Mouse (Mus musculus) forebrain, embryonic 16.5 days (tissue): Measurements from ENCODE around the gene Gpr142. TPM values are rescaled to one million over a fixed set of nuclear protein-coding genes. Genes with fewer than 3 reads are reported as not detected.

Experiments used
- ATAC-seq: fragments of 200-750 bp; cut with Nextera tagmentation; 2 replicates; pipeline ENCODE4 v1.8.0; 2017; ENCODE audit warnings: mild to moderate bottlenecking, moderate library complexity
- H3K27ac ChIP-seq: fragments of 300-500 bp; sonication (generic); 2 replicates; pipeline ENCODE4 v1.5.1; 2014; ENCODE audit warnings: low read length, control low read depth
- H3K27me3 ChIP-seq: fragments of 300-500 bp; sonication (generic); replicated peaks from 2 replicates; pipeline ENCODE4 v1.6.1; 2014; ENCODE audit warnings: low read length; ENCODE audit not compliant: control insufficient read depth, insufficient read depth
- H3K36me3 ChIP-seq: fragments of 300-500 bp; sonication (generic); 2 replicates; pipeline ENCODE4 v1.6.1; 2014; ENCODE audit not compliant: control insufficient read depth, insufficient read depth
- H3K4me1 ChIP-seq: fragments of 300-500 bp; sonication (generic); replicated peaks from 2 replicates; pipeline ENCODE4 v1.6.1; 2014; ENCODE audit warnings: low read length; ENCODE audit not compliant: control insufficient read depth, insufficient read depth
- H3K4me2 ChIP-seq: fragments of 300-500 bp; sonication (generic); 2 replicates; pipeline ENCODE4 v1.6.1; 2014; ENCODE audit warnings: mild to moderate bottlenecking, low read length, control low read depth
- H3K4me3 ChIP-seq: fragments of 300-500 bp; sonication (generic); replicated peaks from 2 replicates; pipeline ENCODE4 v1.5.1; 2014; ENCODE audit warnings: mild to moderate bottlenecking, low read length, control low read depth
- H3K9ac ChIP-seq: fragments of 300-500 bp; sonication (generic); replicated peaks from 2 replicates; pipeline ENCODE4 v1.6.1; 2014; ENCODE audit warnings: low read depth, low read length, control low read depth
- H3K9me3 ChIP-seq: fragments of 300-500 bp; sonication (generic); 2 replicates; pipeline ENCODE4 v1.6.1; 2016; ENCODE audit warnings: low read length; ENCODE audit not compliant: control insufficient read depth
- WGBS: fragments of 180-500 bp; shearing (Covaris S2); extraction: QIAGEN DNeasy Blood & Tissue Kit; methylation state at CpG from one replicate; pipeline ENCODE4 v1.1.7; 2014; 5-methylcytosine and 5-hydroxymethylcytosine counted together
- polyA plus RNA-seq: library from polyadenylated mRNA; unstranded; fragments of >200 nt; fragmentation: Nextera tagmentation; extraction: Ambion mirVana; gene quantifications from 2 replicates; pipeline ENCODE4 v1.2.1, GENCODE M21; 2015

Gene Gpr142
- polyA plus RNA-seq, 1 experiment from 2014 or later, result not detected

GRCm38 (mm10) chr11:114809371-114809770 lies 10.6 kb downstream of the Gpr142 start:
- no peak for ATAC-seq
- no peak overlapping the region for H3K27ac ChIP-seq
- H3K4me1 ChIP-seq, result peaks cover 9% of the 10 kb centered on the region
- 80% methylated on average over 1 of the region's 1 CpGs for WGBS
- H3K9ac ChIP-seq, result no peak overlapping the region
- H3K4me3 ChIP-seq, result no peak overlapping the region
- no peaks in the 10 kb centered on the region for H3K36me3 ChIP-seq
- H3K4me2 ChIP-seq, result no peak overlapping the region
- no peaks in the 10 kb centered on the region for H3K27me3 ChIP-seq
- H3K9me3 ChIP-seq, result no peaks in the 10 kb centered on the region

GRCm38 (mm10) chr11:114810344-114810743 lies 11.6 kb downstream of the Gpr142 start:
- WGBS, result 25% methylated on average over 4 of the region's 4 CpGs
- Histone ChIP-seq H3K4me1 (peaks cover 9% of the 10 kb centered on the region), H3K27ac (no peak overlapping the region), H3K36me3 (no peaks in the 10 kb centered on the region), H3K9ac (no peak overlapping the region), H3K4me3 (no peak overlapping the region), H3K27me3 (no peaks in the 10 kb centered on the region), H3K4me2 (no peak overlapping the region), H3K9me3 (no peaks in the 10 kb centered on the region)
- no peak for ATAC-seq

GRCm38 (mm10) chr11:114812731-114813240 lies 14.1 kb downstream of the Gpr142 start:
- Histone ChIP-seq H3K4me2 (no peak overlapping the region), H3K4me1 (peaks cover under 1% of the 10 kb centered on the region; the same call in 1 of the 2 replicates), H3K36me3 (no peaks in the 10 kb centered on the region), H3K27ac (no peak overlapping the region), H3K9me3 (no peaks in the 10 kb centered on the region), H3K9ac (no peak overlapping the region), H3K27me3 (no peaks in the 10 kb centered on the region), H3K4me3 (no peak overlapping the region)
- peak; percentile 36 for ATAC-seq
- WGBS, result 15% methylated on average over 6 of the region's 6 CpGs

GRCm38 (mm10) chr11:114814873-114815592 lies 16.3 kb downstream of the Gpr142 start:
- ATAC-seq, result no peak
- H3K36me3 ChIP-seq, result no peaks in the 10 kb centered on the region
- H3K4me3 ChIP-seq, result no peak overlapping the region
- no peak overlapping the region for H3K4me2 ChIP-seq
- 79% methylated on average over 11 of the region's 11 CpGs for WGBS
- no peaks in the 10 kb centered on the region for H3K27me3 ChIP-seq
- H3K4me1 ChIP-seq, result peaks cover 3% of the 10 kb centered on the region; the same call in 1 of the 2 replicates
- no peak overlapping the region for H3K27ac ChIP-seq
- no peak overlapping the region for H3K9ac ChIP-seq
- no peaks in the 10 kb centered on the region for H3K9me3 ChIP-seq

GRCm38 (mm10) chr11:114816934-114817333 lies 18.2 kb downstream of the Gpr142 start:
- Histone ChIP-seq H3K4me2 (no peak overlapping the region), H3K9me3 (no peaks in the 10 kb centered on the region), H3K4me1 (peaks cover 3% of the 10 kb centered on the region; the same call in 1 of the 2 replicates), H3K4me3 (no peak overlapping the region), H3K36me3 (no peaks in the 10 kb centered on the region), H3K9ac (no peak overlapping the region), H3K27me3 (no peaks in the 10 kb centered on the region), H3K27ac (no peak overlapping the region)
- no peak for ATAC-seq
- 84% methylated on average over 4 of the region's 4 CpGs for WGBS

- no peak overlapping the region for H3K9ac ChIP-seq
- H3K27ac ChIP-seq, result no peak overlapping the region
- no peaks in the 10 kb centered on the region for H3K36me3 ChIP-seq
- WGBS, result 93% methylated on average over 7 of the region's 7 CpGs
- ATAC-seq, result no peak
- H3K4me2 ChIP-seq, result no peak overlapping the region
- no peaks in the 10 kb centered on the region for H3K27me3 ChIP-seq
- no peaks in the 10 kb centered on the region for H3K9me3 ChIP-seq
- peaks cover 14% of the 10 kb centered on the region for H3K4me1 ChIP-seq
- H3K4me3 ChIP-seq, result no peak overlapping the region
These were observed 19.5 kb downstream of the Gpr142 start for GRCm38 (mm10) chr11:114818185-114818584.

- H3K9me3 ChIP-seq, result no peaks in the 10 kb centered on the region
- no peak overlapping the region for H3K4me2 ChIP-seq
- H3K36me3 ChIP-seq, result no peaks in the 10 kb centered on the region
- 40% methylated on average over 2 of the region's 2 CpGs for WGBS
- H3K27ac ChIP-seq, result no peak overlapping the region
- no peak overlapping the region for H3K9ac ChIP-seq
- no peak overlapping the region for H3K4me3 ChIP-seq
- H3K27me3 ChIP-seq, result no peaks in the 10 kb centered on the region
- ATAC-seq, result no peak
- H3K4me1 ChIP-seq, result peaks cover 20% of the 10 kb centered on the region
These were observed 20.4 kb downstream of the Gpr142 start for GRCm38 (mm10) chr11:114819110-114819509.

GRCm38 (mm10) chr11:114820444-114820843 lies 21.7 kb downstream of the Gpr142 start:
- no peak overlapping the region for H3K9ac ChIP-seq
- no peak for ATAC-seq
- no peak overlapping the region for H3K4me3 ChIP-seq
- no peak overlapping the region for H3K27ac ChIP-seq
- no peaks in the 10 kb centered on the region for H3K36me3 ChIP-seq
- no peaks in the 10 kb centered on the region for H3K27me3 ChIP-seq
- WGBS, result 52% methylated on average over 3 of the region's 3 CpGs
- H3K4me1 ChIP-seq, result peaks cover 20% of the 10 kb centered on the region
- no peak overlapping the region for H3K4me2 ChIP-seq
- H3K9me3 ChIP-seq, result no peaks in the 10 kb centered on the region

GRCm38 (mm10) chr11:114821325-114821724 lies 22.6 kb downstream of the Gpr142 start:
- Histone ChIP-seq H3K9ac (no peak overlapping the region), H3K27me3 (no peaks in the 10 kb centered on the region), H3K4me3 (no peak overlapping the region), H3K4me1 (peaks cover 20% of the 10 kb centered on the region), H3K27ac (no peak overlapping the region), H3K9me3 (no peaks in the 10 kb centered on the region), H3K4me2 (no peak overlapping the region), H3K36me3 (no peaks in the 10 kb centered on the region)
- 71% methylated on average over 1 of the region's 1 CpGs for WGBS
- ATAC-seq, result no peak
